Mouse (Mus musculus) CH12.LX (cell line): Measurements from ENCODE around the gene Mybpc1.

Experiments
- CTCF ChIP-seq, 2 experiments: IDR thresholded peaks in 1 of 2; conservative IDR thresholded peaks in 1 of 2; 2 replicates each; pipeline ENCODE4 v1.5.1; 2011 to 2012; ENCODE audit warnings: low read depth in 2 of 2, low read length in 2 of 2, improper control_type of control experiment in 1 of 2, inconsistent platforms in 1 of 2, mild to moderate bottlenecking in 1 of 2, moderate library complexity in 1 of 2
- EP300 ChIP-seq: IDR thresholded peaks from 2 replicates; pipeline ENCODE4 v1.6.1; 2011; ENCODE audit warnings: low read length, improper control_type of control experiment
- MEF2A ChIP-seq: IDR thresholded peaks from 2 replicates; pipeline ENCODE4 v1.6.1; 2014; ENCODE audit warnings: low read depth, mild to moderate bottlenecking, inconsistent platforms, low read length, improper control_type of control experiment, borderline replicate concordance
- POLR2A ChIP-seq: IDR thresholded peaks from 2 replicates; pipeline ENCODE4 v1.6.1; 2011; ENCODE audit warnings: low read depth, mild to moderate bottlenecking, improper control_type of control experiment, low read length
- SIN3A ChIP-seq: IDR thresholded peaks from 2 replicates; pipeline ENCODE4 v1.6.1; 2012; ENCODE audit warnings: low read length, improper control_type of control experiment, inconsistent platforms

- TF ChIP-seq CTCF (conservative IDR thresholded peaks at IDR 0.05 in 1 of 2, IDR thresholded peaks at IDR 0.05 in 1 of 2; ENCODE audit: low read depth in 2 of 2, low read length in 2 of 2) (no peak), SIN3A (no peak), EP300 (no peak), MEF2A (no peak), POLR2A (no peak)
Measured at GRCm38 (mm10) chr10:88627052-88627451, 22.1 kb upstream of the Mybpc1 start.
